Mouse (Mus musculus) forebrain, embryonic 10.5 days (tissue): ENCODE results near the gene Mrps12. TPM values are rescaled to one million over a fixed set of nuclear protein-coding genes. Genes with fewer than 3 reads are reported as not detected.

Experiments
- DNase-seq: peaks from one replicate; pipeline ENCODE4 v3.0.0-alpha.2; 2017; ENCODE audit warnings: low spot score; ENCODE audit errors: extremely low spot score
- H3K27ac ChIP-seq: fragments of 300-500 bp; sonication (generic); 2 replicates; pipeline ENCODE4 v1.5.1; 2016; ENCODE audit warnings: mild to moderate bottlenecking
- H3K27me3 ChIP-seq: fragments of 300-500 bp; sonication (generic); 2 replicates; pipeline ENCODE4 v1.6.1; 2016; ENCODE audit warnings: mild to moderate bottlenecking; ENCODE audit not compliant: poor library complexity, severe bottlenecking
- H3K36me3 ChIP-seq: fragments of 300-500 bp; sonication (generic); replicated peaks from 2 replicates; pipeline ENCODE4 v1.6.1; 2016; ENCODE audit warnings: mild to moderate bottlenecking, moderate library complexity
- H3K4me1 ChIP-seq: fragments of 300-500 bp; sonication (generic); 2 replicates; pipeline ENCODE4 v1.6.1; 2016
- H3K4me3 ChIP-seq: fragments of 300-500 bp; sonication (generic); 2 replicates; pipeline ENCODE4 v1.5.1; 2016; ENCODE audit warnings: mild to moderate bottlenecking, moderate library complexity
- H3K9me3 ChIP-seq: fragments of 300-500 bp; sonication (generic); 2 replicates; pipeline ENCODE4 v1.6.1; 2016; ENCODE audit warnings: mild to moderate bottlenecking, moderate library complexity
- WGBS: fragments of 180-500 bp; shearing (Covaris S2); methylation state at CpG from one replicate; pipeline ENCODE4 v1.1.7; 2016; 5-methylcytosine and 5-hydroxymethylcytosine counted together
- polyA plus RNA-seq: library from polyadenylated mRNA; unstranded; fragments of >200 nt; fragmentation: Nextera tagmentation; extraction: Ambion mirVana; gene quantifications from 2 replicates; pipeline ENCODE4 v1.2.1, GENCODE M21; 2016

The Mrps12 gene
- polyA plus RNA-seq, 1 experiment from 2014 or later: 156 TPM

DNA sequence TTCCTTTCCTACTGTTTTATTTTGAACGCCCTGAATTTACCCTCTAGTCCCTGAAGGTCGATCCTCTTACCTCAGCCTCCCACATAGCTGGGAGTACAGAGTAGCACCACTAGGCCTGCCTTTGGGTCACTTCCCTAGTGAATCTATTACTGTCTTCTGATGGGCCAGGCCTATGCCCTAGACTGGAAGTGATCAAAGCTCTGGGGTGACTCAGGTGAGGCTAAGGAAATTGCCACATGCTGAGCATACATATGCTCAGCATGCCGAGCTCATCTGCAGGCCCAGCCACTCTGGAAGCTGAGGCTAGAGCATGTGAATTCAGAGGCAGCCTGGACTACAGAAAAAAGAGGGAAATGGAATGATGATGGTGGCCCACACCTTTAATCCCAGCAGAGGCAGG lies 31.5 kb upstream of the Mrps12 start:
- no peaks in the 10 kb centered on the region for H3K27me3 ChIP-seq
- H3K4me3 ChIP-seq: no peak overlapping the region
- H3K27ac ChIP-seq: no peak overlapping the region
- WGBS: 86% methylated on average over 3 of the region's 3 CpGs
- DNase-seq: no peak
- H3K36me3 ChIP-seq: peaks cover 32% of the 10 kb centered on the region
- no peaks in the 10 kb centered on the region for H3K9me3 ChIP-seq
- H3K4me1 ChIP-seq: peaks cover 15% of the 10 kb centered on the region; the same call in 1 of the 2 replicates

DNA sequence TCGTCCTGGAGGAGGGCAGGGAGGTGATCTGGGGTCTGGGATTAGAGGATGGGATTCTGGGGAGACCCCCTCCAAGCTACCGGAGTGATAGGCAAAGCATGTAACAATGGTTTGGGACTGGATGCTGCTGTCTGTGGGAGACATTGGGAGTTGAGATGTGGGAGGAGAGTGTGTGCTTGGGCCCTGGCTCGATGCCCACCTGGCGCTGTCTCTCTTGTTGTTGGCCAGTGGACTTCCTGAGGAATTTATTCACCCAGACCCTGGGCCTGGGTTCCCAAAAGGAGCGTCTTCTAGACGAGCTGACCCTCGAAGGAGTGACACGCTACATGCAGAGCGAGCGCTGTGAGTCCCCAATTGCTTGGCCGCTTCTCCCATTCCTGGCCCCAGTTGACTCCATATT lies 30.2 kb upstream of the Mrps12 start:
- no peak overlapping the region for H3K4me3 ChIP-seq
- DNase-seq: no peak
- WGBS: 93% methylated on average over 11 of the region's 11 CpGs

DNA sequence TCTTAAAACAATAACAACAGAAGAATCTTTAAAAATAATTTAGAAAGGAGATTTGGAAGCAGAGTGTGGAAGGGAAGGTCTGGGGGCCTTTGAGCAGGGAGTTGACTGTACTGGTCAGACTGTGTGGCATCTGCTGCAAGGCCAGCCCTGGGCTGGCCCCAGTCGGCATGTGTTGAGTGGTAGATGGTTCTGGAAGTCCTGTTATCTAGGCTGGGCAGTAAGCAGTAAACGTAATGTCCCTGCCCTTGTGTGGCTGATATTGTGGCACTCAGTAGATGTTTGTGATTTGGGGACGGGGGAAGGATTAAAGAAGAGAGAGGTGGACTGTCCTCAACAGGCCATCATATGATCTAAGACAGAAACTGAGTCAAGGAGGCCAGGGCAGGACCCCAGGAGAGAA lies 28.7 kb upstream of the Mrps12 start:
- Histone ChIP-seq H3K27ac (no peak overlapping the region), H3K27me3 (no peaks in the 10 kb centered on the region), H3K4me3 (no peak overlapping the region), H3K36me3 (peaks cover 17% of the 10 kb centered on the region), H3K9me3 (no peaks in the 10 kb centered on the region), H3K4me1 (peaks cover 34% of the 10 kb centered on the region)
- no peak for DNase-seq
- WGBS: 94% methylated on average over 3 of the region's 3 CpGs

More for the DNA sequence above, 30.2 kb upstream of the Mrps12 start:
- Histone ChIP-seq H3K4me1 (peaks cover 26% of the 10 kb centered on the region), H3K27me3 (no peaks in the 10 kb centered on the region), H3K27ac (no peak overlapping the region), H3K36me3 (peaks cover 23% of the 10 kb centered on the region), H3K9me3 (no peaks in the 10 kb centered on the region)

DNA sequence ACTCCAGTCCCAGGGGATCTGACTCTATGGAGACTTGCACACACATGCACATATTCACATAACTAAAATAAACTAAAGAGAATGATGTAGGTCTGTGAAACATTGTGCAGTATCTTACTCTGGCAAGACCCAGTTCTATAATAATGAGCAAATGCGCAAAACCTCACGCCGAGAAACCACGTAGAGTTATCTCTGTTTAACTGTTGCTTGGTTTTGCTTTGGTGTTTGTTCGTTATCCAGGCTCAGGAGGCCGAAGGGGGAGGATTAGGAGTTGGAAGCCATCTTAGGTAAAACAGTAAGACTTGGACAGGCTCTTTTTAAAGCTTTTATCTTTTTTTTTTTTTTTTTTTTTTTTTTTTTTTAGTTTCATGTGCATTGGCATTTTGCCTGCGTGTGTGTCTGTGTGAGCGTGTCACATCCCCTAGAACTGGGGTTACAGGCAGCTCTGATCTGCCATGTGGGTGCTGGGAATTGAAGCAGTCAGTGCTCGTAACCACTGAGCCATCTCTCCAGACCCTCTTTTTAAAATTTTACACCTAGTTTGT lies 27.9 kb upstream of the Mrps12 start:
- WGBS: 93% methylated on average over 9 of the region's 9 CpGs
- peaks cover 41% of the 10 kb centered on the region for H3K4me1 ChIP-seq

DNA sequence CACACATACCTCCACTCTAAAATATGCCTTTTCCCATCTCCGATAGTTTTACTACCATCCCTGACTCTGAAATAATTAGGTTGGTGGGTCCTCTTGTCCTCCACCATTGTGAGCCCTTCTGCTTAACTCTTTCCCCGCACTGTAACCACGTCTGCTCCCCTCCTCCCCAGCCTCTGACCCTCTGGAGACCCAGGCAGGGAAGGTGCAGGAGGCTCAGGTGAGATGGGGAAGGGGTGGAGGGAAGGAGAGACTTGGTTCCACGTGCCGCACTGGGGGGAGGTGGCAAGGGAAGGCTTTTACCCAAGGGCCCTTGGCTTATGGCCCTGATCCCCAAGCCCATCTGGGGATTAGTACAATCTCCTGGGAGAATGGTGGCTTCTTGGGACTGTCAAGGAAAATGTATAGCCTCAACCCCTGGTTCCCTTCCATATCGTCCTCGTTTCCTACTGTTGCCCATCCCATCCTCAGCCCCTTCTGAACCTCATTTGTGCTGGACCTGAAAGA lies 25.9 kb upstream of the Mrps12 start, which contains the start of gene Nfkbib:
Gene Nfkbib, minus strand, starts transcription at position 51 of the 504 bp plus-strand sequence.
- Histone ChIP-seq H3K27ac (peak within 1 kb of the TSS; percentile 84), H3K4me3 (peak within 1 kb of the TSS; percentile 82), H3K9me3 (no peaks in the 10 kb centered on the region), H3K36me3 (peaks cover 10% of the 10 kb centered on the region), H3K27me3 (no peaks in the 10 kb centered on the region), H3K4me1 (peaks cover 32% of the 10 kb centered on the region)
- no peak for DNase-seq
- WGBS: 63% methylated on average over 7 of the region's 7 CpGs

More for the DNA sequence above, 27.9 kb upstream of the Mrps12 start:
- Histone ChIP-seq H3K36me3 (peaks cover 13% of the 10 kb centered on the region), H3K27ac (no peak overlapping the region), H3K27me3 (no peaks in the 10 kb centered on the region), H3K4me3 (no peak overlapping the region), H3K9me3 (no peaks in the 10 kb centered on the region)
- DNase-seq: no peak

DNA sequence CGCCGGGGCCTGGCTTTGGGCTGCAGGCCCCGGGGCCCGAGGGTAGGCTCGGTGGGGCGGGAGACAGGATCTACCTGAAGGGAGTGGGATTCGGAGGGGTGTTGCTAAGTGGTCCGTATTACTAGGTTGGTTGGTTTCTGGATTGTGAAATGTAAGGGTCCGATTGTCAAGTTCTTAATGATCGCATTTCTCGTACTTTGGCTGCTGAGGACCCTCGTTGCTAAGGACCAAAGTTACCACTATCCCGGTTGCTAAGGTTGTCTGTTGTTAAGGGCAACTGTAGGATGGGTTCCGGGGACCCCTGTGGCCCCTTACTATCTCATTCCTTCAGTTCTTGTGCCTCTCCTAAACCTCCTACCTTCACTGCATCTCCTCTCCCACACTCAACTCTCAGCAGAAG lies 25.3 kb upstream of the Mrps12 start:
- peak overlapping the region; percentile 82 for H3K4me3 ChIP-seq
- no peaks in the 10 kb centered on the region for H3K9me3 ChIP-seq
- H3K4me1 ChIP-seq: peaks cover 32% of the 10 kb centered on the region
- peaks cover 11% of the 10 kb centered on the region for H3K36me3 ChIP-seq
- peak overlapping the region; percentile 84 for H3K27ac ChIP-seq
- no peaks in the 10 kb centered on the region for H3K27me3 ChIP-seq
- DNase-seq: no peak
- 9% methylated on average over 14 of the region's 14 CpGs for WGBS

DNA sequence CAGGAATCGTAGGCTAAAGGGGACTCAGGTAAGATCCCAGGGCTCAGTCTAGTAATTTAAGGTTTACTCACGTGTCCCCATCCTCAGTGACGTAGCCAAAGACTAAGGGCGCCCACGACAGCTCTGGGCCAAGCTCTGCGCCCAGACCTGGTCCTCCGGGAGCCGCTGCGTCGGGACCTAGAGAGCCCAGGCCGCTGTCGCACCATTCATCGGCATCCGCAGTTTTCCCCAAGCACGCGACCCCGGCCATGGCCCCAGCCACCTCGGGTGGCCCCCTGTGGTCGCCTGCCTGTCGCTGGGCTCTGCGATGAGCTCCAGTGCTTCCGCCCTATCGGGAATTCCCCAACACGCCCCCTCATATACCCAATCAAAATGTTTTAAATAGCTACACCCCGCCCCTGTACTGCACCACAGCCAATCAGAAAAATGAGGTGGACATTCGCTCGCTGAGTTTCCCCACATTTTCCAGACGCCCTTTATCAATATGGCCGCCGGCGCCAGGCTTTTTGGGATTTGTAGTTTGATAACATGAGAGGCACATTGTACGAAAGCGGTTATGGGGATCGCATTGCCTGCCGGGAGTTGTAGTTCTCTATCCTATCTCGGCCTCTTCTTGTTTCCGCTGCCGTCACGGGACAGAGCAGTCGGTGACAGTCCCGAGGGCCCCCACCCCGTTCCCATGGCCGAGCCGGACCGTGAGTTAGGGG lies 24.7 kb upstream of the Mrps12 start, which contains the start of gene Sirt2:
Gene Sirt2, plus strand, starts transcription at position 563 of the 707 bp plus-strand sequence.
- peak within 1 kb of the TSS; percentile 84 for H3K27ac ChIP-seq

DNA sequence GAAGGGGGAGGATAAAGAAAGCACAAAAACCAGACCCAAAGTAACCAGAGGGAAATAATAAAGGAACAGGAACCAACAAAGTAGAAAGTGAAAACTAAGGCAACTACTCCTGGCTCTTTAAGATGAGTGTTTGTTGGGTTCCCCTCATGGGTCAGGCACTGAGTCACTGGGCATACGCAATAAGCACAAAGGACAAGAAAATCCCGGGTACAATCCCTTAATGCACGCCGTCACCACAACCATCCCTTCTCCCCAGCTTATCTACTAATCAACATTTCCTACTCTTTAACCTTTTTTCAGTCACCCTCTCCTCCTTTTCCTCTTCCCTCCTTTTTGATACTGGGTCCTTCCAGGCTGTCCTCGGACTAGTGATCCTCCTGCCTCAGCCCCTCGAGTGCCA lies 23.6 kb upstream of the Mrps12 start:
- DNase-seq: no peak
- 89% methylated on average over 6 of the region's 6 CpGs for WGBS
- no peaks in the 10 kb centered on the region for H3K27me3 ChIP-seq

More for the DNA sequence above, 24.7 kb upstream of the Mrps12 start, which contains the start of gene Sirt2:
- Histone ChIP-seq H3K9me3 (no peaks in the 10 kb centered on the region), H3K36me3 (peaks cover 14% of the 10 kb centered on the region), H3K4me1 (peaks cover 32% of the 10 kb centered on the region), H3K4me3 (peak within 1 kb of the TSS; percentile 82), H3K27me3 (no peaks in the 10 kb centered on the region)
- peak; percentile 99 for DNase-seq
- under 1% methylated on average over 45 of the region's 45 CpGs for WGBS

DNA sequence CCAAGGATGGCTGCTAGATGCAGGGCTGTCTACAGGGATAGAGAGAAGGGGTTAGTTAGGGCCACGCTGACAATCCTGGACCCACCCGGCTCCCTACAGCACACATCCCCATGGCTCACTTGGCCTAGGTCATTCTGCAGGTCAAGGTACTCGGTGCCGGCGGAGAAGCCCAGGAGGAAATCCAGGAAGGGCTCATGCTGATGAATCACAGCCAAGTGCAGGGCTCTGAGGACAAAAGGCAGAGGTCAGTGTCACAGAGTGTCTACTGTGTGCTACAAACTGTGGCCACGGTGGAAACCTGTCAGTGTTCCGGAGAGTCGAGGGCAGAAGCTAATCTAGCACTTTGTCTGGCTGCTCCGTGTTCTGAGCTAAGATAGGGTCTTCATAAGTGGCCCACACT lies 20.3 kb upstream of the Mrps12 start:
- Histone ChIP-seq H3K4me3 (no peak overlapping the region), H3K27ac (no peak overlapping the region), H3K36me3 (peaks cover 47% of the 10 kb centered on the region), H3K9me3 (no peaks in the 10 kb centered on the region), H3K4me1 (peaks cover 14% of the 10 kb centered on the region), H3K27me3 (peaks cover 7% of the 10 kb centered on the region)
- DNase-seq: no peak
- WGBS: 93% methylated on average over 9 of the region's 9 CpGs

More for the DNA sequence above, 23.6 kb upstream of the Mrps12 start:
- H3K4me3 ChIP-seq: peak overlapping the region; percentile 82
- H3K9me3 ChIP-seq: no peaks in the 10 kb centered on the region
- H3K4me1 ChIP-seq: peaks cover 32% of the 10 kb centered on the region
- H3K36me3 ChIP-seq: peaks cover 25% of the 10 kb centered on the region
- H3K27ac ChIP-seq: no peak overlapping the region

DNA sequence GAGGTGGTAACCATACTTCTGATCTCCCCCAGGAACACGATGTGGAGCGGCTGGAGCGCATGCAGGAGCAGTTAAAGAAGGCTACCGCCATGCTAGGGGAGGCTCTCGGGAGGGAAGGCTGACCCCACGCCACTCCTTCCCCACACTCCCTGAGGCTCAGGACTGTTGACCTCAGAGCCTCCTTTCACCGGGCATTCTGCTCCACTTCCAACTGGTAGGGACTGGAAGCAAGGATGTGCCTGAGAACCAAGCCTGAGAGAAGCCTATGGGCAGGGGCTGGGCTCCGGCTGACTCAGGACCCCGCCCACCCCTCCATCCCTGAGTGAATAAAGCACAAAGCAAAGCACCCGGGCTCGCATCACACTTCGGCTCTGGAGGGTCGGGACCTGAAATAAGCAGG lies 17.0 kb upstream of the Mrps12 start:
- H3K4me3 ChIP-seq: no peak overlapping the region
- peaks cover 10% of the 10 kb centered on the region for H3K4me1 ChIP-seq
- H3K27ac ChIP-seq: no peak overlapping the region
- 85% methylated on average over 13 of the region's 13 CpGs for WGBS
- DNase-seq: no peak
- H3K27me3 ChIP-seq: peaks cover 26% of the 10 kb centered on the region
- no peaks in the 10 kb centered on the region for H3K9me3 ChIP-seq
- peaks cover 55% of the 10 kb centered on the region for H3K36me3 ChIP-seq

DNA sequence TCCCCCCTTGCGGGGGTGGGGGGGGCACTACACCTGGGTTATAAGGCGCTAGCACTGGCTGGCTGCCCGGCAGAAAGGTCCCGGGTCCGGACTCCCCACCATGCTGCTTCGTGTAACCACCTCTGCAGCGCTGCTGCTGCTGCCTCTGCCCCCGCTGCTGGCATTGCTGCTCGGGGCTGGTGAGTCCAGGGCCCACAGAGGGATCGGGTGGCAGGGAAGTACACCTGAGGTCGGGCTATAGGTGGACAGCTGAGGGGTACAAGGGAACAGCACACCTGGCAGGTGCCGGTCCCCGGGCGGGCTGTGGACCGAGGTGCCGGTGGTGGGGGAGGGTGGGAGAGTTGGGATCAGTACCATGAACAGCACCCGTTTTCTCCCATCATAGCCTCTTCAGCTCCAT lies 14.5 kb upstream of the Mrps12 start, which contains the start of gene Ccer2:
Gene Ccer2, plus strand, starts transcription at position 96 of the 400 bp plus-strand sequence.
- Histone ChIP-seq H3K4me3 (peak within 1 kb of the TSS; percentile 36), H3K9me3 (no peaks in the 10 kb centered on the region), H3K4me1 (peaks cover 10% of the 10 kb centered on the region), H3K36me3 (peaks cover 55% of the 10 kb centered on the region), H3K27ac (no peak within 1 kb of the TSS), H3K27me3 (peaks cover 26% of the 10 kb centered on the region)
- DNase-seq: no peak
- WGBS: 1% methylated on average over 17 of the region's 17 CpGs

DNA sequence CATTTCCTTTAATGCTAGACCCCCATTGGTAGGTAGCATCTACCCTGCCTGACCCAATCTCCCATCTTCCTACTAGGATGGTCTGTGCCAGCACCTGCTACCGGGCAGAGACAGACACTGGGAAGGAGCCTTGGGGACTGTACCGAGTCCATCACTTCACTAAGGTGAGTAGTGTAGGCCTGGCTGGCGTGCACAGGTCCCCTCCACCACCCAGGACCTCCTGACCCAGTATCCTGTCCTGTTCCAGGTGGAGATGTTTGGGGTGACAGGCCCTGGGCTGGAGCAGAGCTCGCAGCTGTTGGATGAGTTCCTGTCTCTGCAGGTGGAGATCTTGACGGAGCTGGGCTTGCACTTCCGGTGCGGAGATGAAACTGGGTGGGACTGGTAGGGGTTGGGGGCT lies 8.3 kb upstream of the Mrps12 start:
- H3K4me3 ChIP-seq: no peak overlapping the region
- no peaks in the 10 kb centered on the region for H3K9me3 ChIP-seq
- H3K27ac ChIP-seq: no peak overlapping the region
- DNase-seq: no peak
- no peaks in the 10 kb centered on the region for H3K27me3 ChIP-seq
- peaks cover 9% of the 10 kb centered on the region; the same call in 1 of the 2 replicates for H3K4me1 ChIP-seq
- peaks cover 80% of the 10 kb centered on the region for H3K36me3 ChIP-seq
- 96% methylated on average over 7 of the region's 7 CpGs for WGBS

DNA sequence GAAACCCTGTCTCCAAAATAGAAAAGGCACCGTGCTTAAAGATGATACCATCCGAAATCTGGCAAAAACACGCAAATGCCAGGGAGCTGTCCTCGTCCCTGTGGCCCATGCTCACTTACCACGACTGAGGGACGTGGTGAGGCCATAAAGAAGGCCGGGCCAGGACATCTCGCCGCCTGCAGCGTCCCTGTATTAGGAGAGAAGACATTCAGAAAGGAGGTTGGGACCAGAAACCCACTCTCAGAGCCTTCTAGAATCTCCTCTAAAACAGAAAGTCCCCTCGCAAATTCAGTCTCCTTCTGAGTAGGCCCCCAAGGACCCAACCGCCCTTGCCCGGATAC lies 282 bp downstream of the Mrps12 start:
- Histone ChIP-seq H3K36me3 (peaks cover 64% of the 10 kb centered on the region), H3K27ac (peak overlapping the region; percentile 96)
- WGBS: 2% methylated on average over 13 of the region's 13 CpGs

More for the DNA sequence above, 282 bp downstream of the Mrps12 start:
- no peaks in the 10 kb centered on the region for H3K9me3 ChIP-seq
- H3K4me1 ChIP-seq: peaks cover 23% of the 10 kb centered on the region
- H3K4me3 ChIP-seq: peak overlapping the region; percentile 80
- no peak for DNase-seq
- no peaks in the 10 kb centered on the region for H3K27me3 ChIP-seq
